In genomic region chr15:98630540-98630939, GRCm38 (mm10) we compare ENCODE assay signal across 7 mouse cellular contexts. TPM values are rescaled to one million over a fixed set of nuclear protein-coding genes. Genes with fewer than 3 reads are reported as not detected.
DNase-seq lines count a peak whose midpoint lies in the region; ATAC-seq and TF ChIP-seq lines count a peak whose summit lies in the region.

Gene Cacnb3, plus strand, starts transcription at chr15:98630840.

- H3K36me3 ChIP-seq in lung, postnatal 0 days (ENCODE audit: insufficient read depth, low read length), result no peaks in the 10 kb centered on the region
- no peaks in the 10 kb centered on the region for H3K36me3 ChIP-seq in intestine, embryonic 15.5 days
- no peaks in the 10 kb centered on the region for H3K36me3 ChIP-seq in midbrain, embryonic 15.5 days (replicated peaks)

- H3K4me2 ChIP-seq in lung, postnatal 0 days (replicated peaks; ENCODE audit: low read depth, low read length), result peak within 1 kb of the TSS; percentile 57
- peak within 1 kb of the TSS; percentile 94 for H3K4me2 ChIP-seq in intestine, embryonic 15.5 days (replicated peaks)
- H3K4me2 ChIP-seq in midbrain, embryonic 15.5 days, result peak within 1 kb of the TSS; percentile 80

- H3K9me3 ChIP-seq in lung, postnatal 0 days (ENCODE audit: low read length), result no peaks in the 10 kb centered on the region
- no peaks in the 10 kb centered on the region for H3K9me3 ChIP-seq in intestine, embryonic 15.5 days
- H3K9me3 ChIP-seq in midbrain, embryonic 15.5 days, result no peaks in the 10 kb centered on the region

- TF ChIP-seq EP300 in lung, postnatal 0 days (IDR thresholded peaks at IDR 0.05), result no peak

- H3K4me1 ChIP-seq in lung, postnatal 0 days (ENCODE audit: insufficient read depth, low read depth, low read length), result peaks cover 17% of the 10 kb centered on the region; the same call in 1 of the 2 replicates
- peaks cover 9% of the 10 kb centered on the region for H3K4me1 ChIP-seq in embryonic fibroblast, embryonic 13.5 days (ENCODE audit: control insufficient read depth, insufficient read depth, low read length)
- H3K4me1 ChIP-seq in intestine, embryonic 15.5 days (replicated peaks), result peaks cover 56% of the 10 kb centered on the region
- peaks cover 49% of the 10 kb centered on the region for H3K4me1 ChIP-seq in midbrain, embryonic 15.5 days

- peaks cover 13% of the 10 kb centered on the region for H3K27me3 ChIP-seq in lung, postnatal 0 days (replicated peaks; ENCODE audit: insufficient read depth, low read length)
- H3K27me3 ChIP-seq in intestine, embryonic 15.5 days (replicated peaks), result peaks cover 14% of the 10 kb centered on the region
- 0 out of 2 replicates have a peak, but pooled peaks cover 3% of the 10 kb centered on the region for H3K27me3 ChIP-seq in midbrain, embryonic 15.5 days (replicated peaks)

- H3K9ac ChIP-seq in lung, postnatal 0 days (replicated peaks; ENCODE audit: low read depth), result no peak within 1 kb of the TSS
- peak within 1 kb of the TSS; percentile 70 for H3K9ac ChIP-seq in intestine, embryonic 15.5 days
- peak within 1 kb of the TSS; percentile 95; the same call in 1 of the 2 replicates for H3K9ac ChIP-seq in midbrain, embryonic 15.5 days

- TF ChIP-seq CTCF in lung, postnatal 0 days (IDR thresholded peaks at IDR 0.05), result no peak
- TF ChIP-seq CTCF in embryonic fibroblast, embryonic 13.5 days (IDR thresholded peaks at IDR 0.05; ENCODE audit: borderline replicate concordance, insufficient read depth, low read length), result no peak

- ATAC-seq in lung, postnatal 0 days, result no peak
- no peak for ATAC-seq in intestine, embryonic 15.5 days
- no peak for ATAC-seq in midbrain, embryonic 15.5 days (replicated peaks)

- 51% methylated on average over 4 of the region's 4 CpGs for WGBS in lung, postnatal 0 days
- 55% methylated on average over 4 of the region's 4 CpGs for WGBS in intestine, embryonic 15.5 days
- WGBS in midbrain, embryonic 15.5 days, result 48% methylated on average over 4 of the region's 4 CpGs

- DNase-seq in lung, postnatal 0 days (ENCODE audit: low spot score), result no peak
- DNase-seq in lung, adult 18-20 months, result no peak
- no peak for DNase-seq in yolk sac, embryonic 10.5 days (ENCODE audit: low spot score)
- DNase-seq in thymus, postnatal 10 days (ENCODE audit: low spot score in 2 of 2), result no peak

- H3K27ac ChIP-seq in lung, postnatal 0 days (ENCODE audit: low read length), result no peak within 1 kb of the TSS
- H3K27ac ChIP-seq in embryonic fibroblast, embryonic 13.5 days (ENCODE audit: insufficient read depth, low read length), result no peak within 1 kb of the TSS
- H3K27ac ChIP-seq in intestine, embryonic 15.5 days, result peak within 1 kb of the TSS; percentile 70; the same call in 1 of the 2 replicates
- H3K27ac ChIP-seq in midbrain, embryonic 15.5 days, result peak within 1 kb of the TSS; percentile 99

- no peak within 1 kb of the TSS for H3K4me3 ChIP-seq in lung, postnatal 0 days (ENCODE audit: low read depth, low read length)
- H3K4me3 ChIP-seq in embryonic fibroblast, embryonic 13.5 days (ENCODE audit: insufficient read depth, low read length), result no peak within 1 kb of the TSS; the same call in 1 of the 2 replicates
- peak within 1 kb of the TSS; percentile 89 for H3K4me3 ChIP-seq in intestine, embryonic 15.5 days (replicated peaks)
- H3K4me3 ChIP-seq in midbrain, embryonic 15.5 days, result peak within 1 kb of the TSS; percentile 95

- TF ChIP-seq POLR2A in embryonic fibroblast, embryonic 13.5 days (IDR thresholded peaks at IDR 0.05; ENCODE audit: low read depth, low read length), result no peak

RNA-seq across cellular contexts. Expression of gene Cacnb3, which starts in this region (rescaled TPM):
- polyA plus RNA-seq in lung, postnatal 0 days (2015; fragmentation: Nextera tagmentation; extraction: Ambion mirVana), result 7.4 and 10.7 TPM in 2 replicates
- polyA plus RNA-seq in embryonic fibroblast, embryonic 13.5 days (2011; ENCODE audit: insufficient read length, low read depth, missing spikeins), result 40.5 and 44.2 TPM in 2 replicates
- polyA plus RNA-seq in intestine, embryonic 15.5 days (2015; fragmentation: Nextera tagmentation; extraction: Ambion mirVana), result 24.9 and 26.7 TPM in 2 replicates
- polyA plus RNA-seq in midbrain, embryonic 15.5 days (2015; fragmentation: Nextera tagmentation; extraction: Ambion mirVana), result 199 and 201 TPM in 2 replicates

Comparison
In these comparisons a context has a peak if more than half of its experiments do, and no peak if none do; other contexts are left out.
1. H3K27ac ChIP-seq: peak in intestine, embryonic 15.5 days (single experiment) and midbrain, embryonic 15.5 days (single experiment); none in lung, postnatal 0 days (single experiment) and embryonic fibroblast, embryonic 13.5 days (single experiment).
2. H3K4me3 ChIP-seq: peak in intestine, embryonic 15.5 days (single experiment) and midbrain, embryonic 15.5 days (single experiment); none in lung, postnatal 0 days (single experiment) and embryonic fibroblast, embryonic 13.5 days (single experiment).
3. Peak in every context shown above with its lines, with median percentiles within 50 percentile points of each other: H3K4me2 ChIP-seq.